Mouse (Mus musculus) small intestine, adult 2 months (tissue): ENCODE results near the gene Fgf18. TPM values are rescaled to one million over a fixed set of nuclear protein-coding genes. Genes with fewer than 3 reads are reported as not detected.

Source experiments
- H3K27ac ChIP-seq: fragments of 200-500 bp; 2 replicates; pipeline ENCODE4 v1.5.1; 2012; ENCODE audit warnings: low read depth, low read length, control low read depth, inconsistent platforms; ENCODE audit not compliant: insufficient read depth
- H3K27me3 ChIP-seq: fragments of 200-500 bp; 2 replicates; pipeline ENCODE4 v1.6.1; 2012; ENCODE audit warnings: mild to moderate bottlenecking, moderate library complexity, low read length, inconsistent platforms; ENCODE audit not compliant: control insufficient read depth, insufficient read depth
- H3K36me3 ChIP-seq: fragments of 200-500 bp; 2 replicates; pipeline ENCODE4 v1.6.1; 2012; ENCODE audit warnings: mild to moderate bottlenecking, low read length, control low read depth, inconsistent platforms; ENCODE audit not compliant: control insufficient read depth, insufficient read depth
- H3K4me1 ChIP-seq: fragments of 200-500 bp; 2 replicates; pipeline ENCODE4 v1.6.1; 2012; ENCODE audit warnings: low read length, inconsistent platforms, mixed read lengths; ENCODE audit not compliant: control insufficient read depth, insufficient read depth, insufficient read length
- H3K4me3 ChIP-seq: fragments of 200-500 bp; 2 replicates; pipeline ENCODE4 v1.5.1; 2012; ENCODE audit warnings: low read depth, mild to moderate bottlenecking, control low read depth, inconsistent platforms, low read length, moderate library complexity
- CTCF ChIP-seq: fragments of 200-500 bp; IDR thresholded peaks from 2 replicates; pipeline ENCODE4 v1.5.1; 2012; ENCODE audit warnings: low read depth, mild to moderate bottlenecking, control low read depth, inconsistent platforms, low read length, moderate library complexity, mixed read lengths; ENCODE audit not compliant: insufficient replicate concordance, insufficient read length; ENCODE audit errors: extremely low read depth
- POLR2A ChIP-seq: fragments of 200-500 bp; IDR thresholded peaks from 2 replicates; pipeline ENCODE4 v1.6.1; 2012; ENCODE audit warnings: low read depth, mild to moderate bottlenecking, control low read depth, inconsistent platforms, low read length, moderate library complexity
- WGBS: fragments of 180-500 bp; shearing (Covaris S2); methylation state at CpG from one replicate; pipeline ENCODE4 v1.1.7; 2018; 5-methylcytosine and 5-hydroxymethylcytosine counted together
- polyA plus RNA-seq: library from polyadenylated mRNA; depleted of rRNA; stranded (reverse); fragments of >200 nt; gene quantifications from 2 replicates; pipeline ENCODE4 v1.2.3, GENCODE M21; 2012

Fgf18 gene
- polyA plus RNA-seq, 1 experiment: not detected

GRCm38 (mm10) chr11:33179802-33180201 lies 32.6 kb upstream of the Fgf18 start:
- TF ChIP-seq POLR2A (no peak), CTCF (no peak)
- 68% methylated on average over 1 of the region's 1 CpGs for WGBS
- H3K4me3 ChIP-seq: no peak overlapping the region

GRCm38 (mm10) chr11:33176525-33177245 lies 29.5 kb upstream of the Fgf18 start:
- TF ChIP-seq POLR2A (no peak), CTCF (peak; percentile 54; the same call in 1 of the 2 replicates)
- Histone ChIP-seq H3K4me3 (no peak overlapping the region), H3K36me3 (no peaks in the 10 kb centered on the region), H3K27me3 (no peaks in the 10 kb centered on the region; the same call in 1 of the 2 replicates), H3K4me1 (no peaks in the 10 kb centered on the region), H3K27ac (no peak overlapping the region)
- WGBS: 34% methylated on average over 20 of the region's 20 CpGs

More at GRCm38 (mm10) chr11:33179802-33180201, 32.6 kb upstream of the Fgf18 start:
- no peak overlapping the region for H3K27ac ChIP-seq
- H3K27me3 ChIP-seq: no peaks in the 10 kb centered on the region
- H3K36me3 ChIP-seq: no peaks in the 10 kb centered on the region
- H3K4me1 ChIP-seq: no peaks in the 10 kb centered on the region

- Histone ChIP-seq H3K36me3 (no peaks in the 10 kb centered on the region), H3K4me3 (no peak overlapping the region), H3K27me3 (no peaks in the 10 kb centered on the region; the same call in 1 of the 2 replicates), H3K27ac (no peak overlapping the region), H3K4me1 (no peaks in the 10 kb centered on the region)
- TF ChIP-seq CTCF: no peak
- TF ChIP-seq POLR2A: no peak
- 49% methylated on average over 2 of the region's 3 CpGs for WGBS
Observed at GRCm38 (mm10) chr11:33175768-33176167, 28.6 kb upstream of the Fgf18 start.

- Histone ChIP-seq H3K4me1 (no peaks in the 10 kb centered on the region), H3K4me3 (no peak overlapping the region), H3K27me3 (no peaks in the 10 kb centered on the region; the same call in 1 of the 2 replicates), H3K27ac (no peak overlapping the region), H3K36me3 (no peaks in the 10 kb centered on the region)
- WGBS: 8% methylated on average over 9 of the region's 9 CpGs
- TF ChIP-seq POLR2A: no peak
- peak; percentile 75; the same call in 1 of the 2 replicates for TF ChIP-seq CTCF
Observed at GRCm38 (mm10) chr11:33170489-33170888, 23.3 kb upstream of the Fgf18 start.

GRCm38 (mm10) chr11:33162998-33163506 lies 15.9 kb upstream of the Fgf18 start, which contains the start of gene Npm1:
Gene Npm1 (minus strand): TSS chr11:33163206.
- H3K36me3 ChIP-seq: peaks cover 14% of the 10 kb centered on the region
- H3K27ac ChIP-seq: peak within 1 kb of the TSS; percentile 76
- H3K4me3 ChIP-seq: peak within 1 kb of the TSS; percentile 91
- H3K27me3 ChIP-seq: no peaks in the 10 kb centered on the region
- WGBS: 3% methylated on average over 49 of the region's 49 CpGs
- TF ChIP-seq POLR2A (peak; percentile 93), CTCF (no peak)
- 0 out of 2 replicates have a peak, but pooled peaks cover 2% of the 10 kb centered on the region for H3K4me1 ChIP-seq

- TF ChIP-seq CTCF (no peak), POLR2A (no peak)
- Histone ChIP-seq H3K27ac (peak overlapping the region; percentile 8; the same call in 1 of the 2 replicates), H3K27me3 (no peaks in the 10 kb centered on the region), H3K4me1 (0 out of 2 replicates have a peak, but pooled peaks cover 2% of the 10 kb centered on the region), H3K4me3 (peak overlapping the region; percentile 91), H3K36me3 (peaks cover 19% of the 10 kb centered on the region)
- 2% methylated on average over 53 of the region's 53 CpGs for WGBS
Observed at GRCm38 (mm10) chr11:33162211-33162997, 15.2 kb upstream of the Fgf18 start.
